Mouse (Mus musculus) midbrain, embryonic 16.5 days (tissue): ENCODE results near the gene Eif2a. TPM values are rescaled to one million over a fixed set of nuclear protein-coding genes. Genes with fewer than 3 reads are reported as not detected.

ENCODE experiments used
- ATAC-seq: fragments of 200-750 bp; cut with Nextera tagmentation; 2 replicates; pipeline ENCODE4 v1.8.0; 2017; ENCODE audit warnings: moderate TSS enrichment
- H3K27ac ChIP-seq: fragments of 300-500 bp; sonication (generic); 2 replicates; pipeline ENCODE4 v1.5.1; 2014; ENCODE audit warnings: mild to moderate bottlenecking, low read length, mixed read lengths
- H3K27me3 ChIP-seq: fragments of 300-500 bp; sonication (generic); 2 replicates; pipeline ENCODE4 v1.6.1; 2014; ENCODE audit warnings: low read depth, low read length, mixed read lengths; ENCODE audit not compliant: control insufficient read depth, insufficient read depth
- H3K36me3 ChIP-seq: fragments of 300-500 bp; sonication (generic); 2 replicates; pipeline ENCODE4 v1.6.1; 2014; ENCODE audit warnings: mild to moderate bottlenecking, low read length, moderate library complexity, mixed read lengths; ENCODE audit not compliant: control insufficient read depth, insufficient read depth
- H3K4me1 ChIP-seq: fragments of 300-500 bp; sonication (generic); 2 replicates; pipeline ENCODE4 v1.6.1; 2014; ENCODE audit warnings: mild to moderate bottlenecking, low read length, mixed read lengths; ENCODE audit not compliant: control insufficient read depth, insufficient read depth
- H3K4me2 ChIP-seq: fragments of 300-500 bp; sonication (generic); 2 replicates; pipeline ENCODE4 v1.6.1; 2014; ENCODE audit warnings: mild to moderate bottlenecking, low read length, mixed read lengths
- H3K4me3 ChIP-seq: fragments of 300-500 bp; sonication (generic); 2 replicates; pipeline ENCODE4 v1.5.1; 2014; ENCODE audit warnings: low read depth, mild to moderate bottlenecking, low read length, moderate library complexity, mixed read lengths
- H3K9ac ChIP-seq: fragments of 300-500 bp; sonication (generic); 2 replicates; pipeline ENCODE4 v1.6.1; 2014; ENCODE audit warnings: low read depth, low read length, mixed read lengths
- H3K9me3 ChIP-seq: fragments of 300-500 bp; sonication (generic); replicated peaks from 2 replicates; pipeline ENCODE4 v1.6.1; 2014; ENCODE audit warnings: mild to moderate bottlenecking, low read length, mixed read lengths; ENCODE audit not compliant: control insufficient read depth, poor library complexity, severe bottlenecking
- WGBS: fragments of 180-500 bp; shearing (Covaris S2); extraction: QIAGEN DNeasy Blood & Tissue Kit; methylation state at CpG from one replicate; pipeline ENCODE4 v1.1.7; 2014; 5-methylcytosine and 5-hydroxymethylcytosine counted together
- polyA plus RNA-seq: library from polyadenylated mRNA; unstranded; fragments of >200 nt; fragmentation: Nextera tagmentation; extraction: Ambion mirVana; gene quantifications from 2 replicates; pipeline ENCODE4 v1.2.1, GENCODE M21; 2015

Eif2a gene
- polyA plus RNA-seq, 1 experiment from 2014 or later, result 33.9 TPM

DNA sequence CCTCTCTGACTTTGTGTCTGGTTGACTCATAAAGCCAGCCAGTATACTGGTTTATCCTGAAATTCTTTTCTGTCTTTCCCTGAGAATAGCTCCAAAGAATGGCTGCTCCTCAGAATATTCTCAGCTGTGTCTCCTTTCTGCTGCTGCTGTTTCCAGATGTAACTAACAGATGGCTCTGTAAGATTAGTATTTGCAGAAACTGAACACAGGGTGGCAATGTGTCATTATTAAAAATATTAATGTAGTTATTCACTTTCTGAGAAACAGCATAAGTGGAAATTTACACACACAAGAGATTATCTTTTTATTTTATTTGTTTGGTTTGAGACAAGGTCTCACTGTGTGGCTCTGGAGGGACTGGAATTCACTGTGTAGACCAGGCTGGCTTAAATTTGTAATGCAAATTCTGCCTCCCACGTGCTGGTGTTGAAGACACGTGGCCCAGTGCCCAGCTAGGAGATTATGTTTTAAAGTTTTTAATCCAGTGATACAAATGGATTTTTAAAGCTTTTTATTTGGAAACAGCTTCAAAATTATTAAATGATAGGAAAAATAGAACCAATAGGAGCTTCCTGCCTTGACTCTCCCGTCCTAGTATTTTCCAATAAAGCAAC, 21.8 kb upstream of the Eif2a start:
- Histone ChIP-seq H3K4me3 (no peak overlapping the region), H3K36me3 (no peaks in the 10 kb centered on the region), H3K27me3 (no peaks in the 10 kb centered on the region), H3K9ac (no peak overlapping the region), H3K9me3 (no peaks in the 10 kb centered on the region), H3K4me1 (no peaks in the 10 kb centered on the region), H3K27ac (no peak overlapping the region), H3K4me2 (no peak overlapping the region)
- 0 out of 2 replicates have a peak, but pooled peaks have one; percentile 56 for ATAC-seq
- WGBS, result 34% methylated on average over 3 of the region's 3 CpGs

DNA sequence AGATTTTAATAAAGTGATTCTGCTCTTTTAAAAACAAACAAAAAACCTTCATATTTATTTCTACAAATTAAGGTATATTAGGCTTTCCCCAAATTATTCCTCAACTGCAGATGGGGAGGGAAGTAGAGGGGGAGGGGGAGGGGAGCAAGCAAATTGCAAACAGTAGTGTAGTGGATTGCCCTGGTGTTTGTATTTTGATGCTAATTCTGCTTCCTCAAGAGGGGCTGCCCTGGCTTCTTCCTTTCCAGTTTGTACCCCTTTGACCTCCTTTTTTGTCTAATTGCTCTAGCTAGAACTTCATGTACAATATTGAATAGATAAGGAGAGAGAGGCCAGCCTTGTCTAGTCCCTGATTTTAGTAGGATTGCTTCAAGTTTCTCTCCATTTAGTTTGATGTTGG, 20.9 kb upstream of the Eif2a start:
- Histone ChIP-seq H3K9me3 (no peaks in the 10 kb centered on the region), H3K27me3 (no peaks in the 10 kb centered on the region), H3K9ac (no peak overlapping the region), H3K36me3 (no peaks in the 10 kb centered on the region), H3K27ac (no peak overlapping the region), H3K4me2 (no peak overlapping the region), H3K4me3 (no peak overlapping the region), H3K4me1 (no peaks in the 10 kb centered on the region)
- ATAC-seq, result no peak

GRCm38 (mm10) chr3:58508020-58508750, 17.4 kb upstream of the Eif2a start:
- Histone ChIP-seq H3K27ac (no peak overlapping the region), H3K4me3 (no peak overlapping the region), H3K4me1 (no peaks in the 10 kb centered on the region), H3K27me3 (no peaks in the 10 kb centered on the region), H3K36me3 (no peaks in the 10 kb centered on the region), H3K9ac (no peak overlapping the region), H3K4me2 (no peak overlapping the region), H3K9me3 (no peaks in the 10 kb centered on the region)
- WGBS, result 91% methylated on average over 7 of the region's 7 CpGs
- no peak for ATAC-seq

DNA sequence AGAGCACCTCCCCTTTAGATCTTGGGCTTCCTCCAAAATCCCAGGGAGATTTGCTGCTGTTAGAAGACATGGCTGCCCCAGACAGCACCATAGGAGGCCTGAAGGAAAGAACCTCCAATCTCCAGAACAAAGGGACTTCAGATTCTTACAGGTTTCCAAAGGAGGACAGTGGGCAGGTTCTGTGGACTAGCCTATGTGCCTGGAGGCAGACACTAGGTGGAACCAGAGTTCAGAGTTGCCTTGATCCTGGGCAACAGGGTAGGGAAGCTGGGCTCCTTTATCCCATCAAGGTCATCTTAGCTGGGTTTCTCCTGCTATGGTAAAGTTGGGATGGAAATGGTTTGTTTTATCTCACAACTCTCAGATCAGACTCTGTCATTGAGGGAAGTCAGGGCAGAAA, 14.0 kb upstream of the Eif2a start:
- no peaks in the 10 kb centered on the region for H3K27me3 ChIP-seq
- H3K4me3 ChIP-seq, result no peak overlapping the region
- H3K27ac ChIP-seq, result no peak overlapping the region
- no peaks in the 10 kb centered on the region for H3K36me3 ChIP-seq
- no peaks in the 10 kb centered on the region for H3K9me3 ChIP-seq
- no peak for ATAC-seq
- H3K9ac ChIP-seq, result no peak overlapping the region
- H3K4me2 ChIP-seq, result no peak overlapping the region
- no peaks in the 10 kb centered on the region for H3K4me1 ChIP-seq

DNA sequence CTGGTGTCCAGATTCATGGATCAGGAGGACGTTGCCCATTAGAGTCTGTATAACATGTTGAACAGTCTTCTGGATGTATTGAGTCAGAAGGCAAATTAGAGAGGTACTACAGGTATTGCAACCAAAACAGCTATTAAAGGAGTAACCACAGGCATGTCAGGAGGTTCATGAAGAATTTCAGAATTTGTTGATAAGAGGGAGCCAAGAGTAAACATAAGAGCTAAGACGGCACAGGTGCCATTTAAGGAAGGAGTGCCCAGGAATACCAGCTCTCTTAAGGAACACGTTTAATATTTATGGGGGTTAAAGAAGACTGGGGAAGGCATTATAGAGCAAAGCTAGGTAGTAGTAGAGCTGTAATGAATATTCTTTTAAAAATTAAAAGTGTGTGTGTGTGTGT, 12.9 kb upstream of the Eif2a start:
- H3K9ac ChIP-seq, result no peak overlapping the region
- WGBS, result 85% methylated on average over 3 of the region's 3 CpGs

DNA sequence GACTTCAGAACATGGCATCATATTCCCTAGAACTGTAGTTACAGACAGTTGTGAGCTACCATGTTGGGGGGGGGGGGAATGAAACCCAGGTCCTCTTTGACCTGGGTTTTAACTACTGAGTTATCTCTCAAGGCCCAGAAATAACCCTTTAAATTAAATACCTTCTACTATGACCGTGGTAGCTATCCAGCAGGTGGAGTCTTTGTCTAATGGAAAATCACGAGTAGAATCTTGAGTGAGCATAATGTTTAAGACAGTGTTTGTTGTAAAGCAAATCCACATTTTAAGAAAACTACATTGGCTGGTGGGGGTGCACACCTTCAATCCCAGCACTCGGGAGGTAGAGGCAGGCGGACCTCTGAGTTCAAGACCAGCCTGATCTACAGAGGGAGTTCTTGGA, 12.1 kb upstream of the Eif2a start:
- WGBS, result 87% methylated on average over 4 of the region's 4 CpGs
- H3K4me1 ChIP-seq, result no peaks in the 10 kb centered on the region
- H3K4me2 ChIP-seq, result no peak overlapping the region
- no peak overlapping the region for H3K9ac ChIP-seq
- ATAC-seq, result no peak
- no peaks in the 10 kb centered on the region for H3K9me3 ChIP-seq
- H3K4me3 ChIP-seq, result no peak overlapping the region
- H3K27me3 ChIP-seq, result no peaks in the 10 kb centered on the region
- H3K27ac ChIP-seq, result no peak overlapping the region
- H3K36me3 ChIP-seq, result no peaks in the 10 kb centered on the region

More for the DNA sequence above, 12.9 kb upstream of the Eif2a start:
- no peak for ATAC-seq
- Histone ChIP-seq H3K4me1 (no peaks in the 10 kb centered on the region), H3K27me3 (no peaks in the 10 kb centered on the region), H3K36me3 (no peaks in the 10 kb centered on the region), H3K9me3 (no peaks in the 10 kb centered on the region), H3K27ac (no peak overlapping the region), H3K4me2 (no peak overlapping the region), H3K4me3 (no peak overlapping the region)

DNA sequence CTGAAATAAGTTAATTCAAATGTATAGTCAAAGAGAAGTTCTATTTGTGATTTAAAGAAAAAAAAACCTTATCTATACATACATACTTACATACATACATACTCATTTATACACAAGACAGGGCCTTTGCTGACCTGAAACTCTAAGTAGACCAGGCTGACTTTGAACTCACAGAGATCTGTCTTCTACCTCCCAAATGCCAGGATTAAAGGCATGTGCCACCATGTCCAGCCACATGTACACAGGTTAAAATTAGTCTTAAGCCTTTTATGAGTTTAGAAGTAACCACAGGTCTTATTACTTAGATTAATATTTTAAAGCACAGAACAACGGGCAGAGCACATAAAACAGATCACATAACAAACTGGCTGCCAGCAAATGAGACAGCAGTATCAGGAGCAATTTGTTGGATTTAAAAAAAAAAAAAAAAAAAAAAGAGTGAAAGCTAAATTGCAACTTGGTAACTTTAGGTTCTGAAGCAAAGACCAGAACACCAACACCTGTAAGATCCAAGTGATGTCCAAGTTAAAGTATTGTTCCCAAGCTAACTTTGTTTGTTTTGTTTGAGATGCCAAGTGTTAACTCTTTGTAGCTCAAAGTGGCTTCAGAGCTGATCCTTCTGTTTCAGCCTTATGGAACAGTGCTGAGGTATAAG, 9.5 kb upstream of the Eif2a start:
- ATAC-seq, result no peak
- Histone ChIP-seq H3K4me3 (no peak overlapping the region), H3K9ac (no peak overlapping the region), H3K27ac (no peak overlapping the region), H3K4me2 (no peak overlapping the region), H3K36me3 (peaks cover 5% of the 10 kb centered on the region; the same call in 1 of the 2 replicates), H3K4me1 (no peaks in the 10 kb centered on the region), H3K9me3 (no peaks in the 10 kb centered on the region), H3K27me3 (no peaks in the 10 kb centered on the region)
- 90% methylated on average over 1 of the region's 1 CpGs for WGBS

GRCm38 (mm10) chr3:58516602-58516976, 9.0 kb upstream of the Eif2a start:
- Histone ChIP-seq H3K36me3 (peaks cover 5% of the 10 kb centered on the region; the same call in 1 of the 2 replicates), H3K4me1 (no peaks in the 10 kb centered on the region), H3K27me3 (no peaks in the 10 kb centered on the region), H3K4me3 (no peak overlapping the region), H3K9me3 (no peaks in the 10 kb centered on the region), H3K4me2 (no peak overlapping the region), H3K9ac (no peak overlapping the region), H3K27ac (no peak overlapping the region)
- no peak for ATAC-seq
- WGBS, result 81% methylated on average over 7 of the region's 7 CpGs

- no peak overlapping the region for H3K27ac ChIP-seq
- no peaks in the 10 kb centered on the region for H3K27me3 ChIP-seq
- ATAC-seq, result no peak
- H3K4me2 ChIP-seq, result no peak overlapping the region
- peaks cover 5% of the 10 kb centered on the region; the same call in 1 of the 2 replicates for H3K36me3 ChIP-seq
- 80% methylated on average over 5 of the region's 5 CpGs for WGBS
- H3K9ac ChIP-seq, result no peak overlapping the region
- no peak overlapping the region for H3K4me3 ChIP-seq
- H3K4me1 ChIP-seq, result no peaks in the 10 kb centered on the region
- H3K9me3 ChIP-seq, result no peaks in the 10 kb centered on the region
These were observed 8.4 kb upstream of the Eif2a start for GRCm38 (mm10) chr3:58517258-58517657.
